Mouse (Mus musculus): ENCODE measurements at regions not wholly inside any gene's neighbourhood (a gene's known extent, or its start where the extent isn't known, plus 50 kb on each side); places are given as distances from the start of the nearest gene placed in this dataset.

DNA sequence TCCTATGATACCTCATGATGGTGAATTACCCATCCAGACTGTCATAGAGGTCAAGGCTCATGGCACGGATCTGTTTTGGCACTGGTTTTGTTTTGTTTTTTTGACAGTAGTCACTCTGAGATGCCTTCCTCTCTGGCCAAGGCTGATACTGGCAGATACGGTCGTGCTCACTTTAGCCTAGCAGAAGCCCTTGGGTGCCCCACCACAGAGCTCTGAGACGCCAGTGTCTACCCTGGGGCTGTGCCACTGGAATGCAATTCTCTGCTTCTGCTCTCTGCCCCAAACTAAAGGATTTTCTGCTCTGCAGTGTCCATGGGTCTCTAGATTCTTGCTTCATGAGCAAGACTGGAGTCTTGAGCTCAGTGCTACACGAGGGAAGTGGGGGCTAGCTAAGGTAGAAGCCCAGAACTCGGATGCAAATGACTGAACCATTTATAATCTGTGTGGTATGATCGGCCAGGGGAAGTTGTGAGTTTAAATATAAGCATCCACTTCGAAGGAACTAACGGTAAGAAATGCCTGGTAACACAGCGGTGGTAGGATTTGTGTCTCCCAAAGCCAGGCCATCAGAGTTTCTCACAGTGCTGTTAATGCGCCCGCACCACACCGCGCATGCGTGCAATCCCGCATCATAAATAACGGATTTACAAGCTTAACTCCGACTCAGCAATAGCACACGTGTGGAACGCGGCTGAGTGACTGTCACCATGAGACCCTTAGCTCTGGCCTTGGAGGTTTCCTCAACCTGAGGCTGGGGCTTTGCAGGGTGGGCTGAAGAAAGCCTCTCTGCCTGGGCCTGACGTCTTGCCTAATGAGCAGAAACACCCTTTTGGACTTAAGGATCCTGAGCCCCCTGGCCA lies 177.6 kb downstream of the Bcl11a start:
- ATAC-seq (ENCODE audit: low read depth) = no peak
- H3K4me2 ChIP-seq = no peak overlapping the region
- WGBS (ENCODE audit: insufficient replicate concordance) = 70% methylated on average over 22 of the region's 22 CpGs
- H3K27ac ChIP-seq = no peak overlapping the region
- no peaks in the 10 kb centered on the region for H3K27me3 ChIP-seq
- H3K9ac ChIP-seq = no peak overlapping the region
- no peaks in the 10 kb centered on the region for H3K36me3 ChIP-seq
- no peak for DNase-seq
- H3K4me3 ChIP-seq (replicated peaks) = no peak overlapping the region
- no peaks in the 10 kb centered on the region for H3K4me1 ChIP-seq (replicated peaks)
- H3K9me3 ChIP-seq (replicated peaks) = no peaks in the 10 kb centered on the region

DNA sequence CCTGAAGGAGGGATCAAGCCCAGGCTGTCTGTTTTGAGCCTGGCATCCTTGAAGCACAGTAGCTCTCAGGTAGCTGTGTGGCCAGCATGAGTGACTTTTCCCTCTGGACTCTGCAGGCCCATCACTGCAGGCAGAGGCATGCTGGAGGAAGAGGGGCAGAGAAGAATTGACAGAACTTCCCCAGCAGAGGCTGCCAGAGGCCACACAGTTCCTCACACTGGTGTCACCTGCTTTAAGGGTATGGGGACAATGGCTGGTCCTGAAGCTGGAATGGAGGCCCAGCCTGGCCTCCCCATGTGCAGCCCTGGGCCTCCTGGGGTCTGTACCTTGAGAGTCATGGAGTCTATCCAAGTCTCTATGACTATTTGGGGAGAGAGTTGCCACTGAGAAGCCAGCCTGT lies 179.9 kb downstream of the Bcl11a start:
- ATAC-seq (ENCODE audit: low read depth) (no peak), DNase-seq (no peak)
- Histone ChIP-seq H3K27ac (no peak overlapping the region), H3K9ac (no peak overlapping the region), H3K4me2 (no peak overlapping the region), H3K9me3 (replicated peaks) (no peaks in the 10 kb centered on the region), H3K27me3 (no peaks in the 10 kb centered on the region), H3K4me3 (replicated peaks) (no peak overlapping the region), H3K36me3 (no peaks in the 10 kb centered on the region), H3K4me1 (replicated peaks) (no peaks in the 10 kb centered on the region)

DNA sequence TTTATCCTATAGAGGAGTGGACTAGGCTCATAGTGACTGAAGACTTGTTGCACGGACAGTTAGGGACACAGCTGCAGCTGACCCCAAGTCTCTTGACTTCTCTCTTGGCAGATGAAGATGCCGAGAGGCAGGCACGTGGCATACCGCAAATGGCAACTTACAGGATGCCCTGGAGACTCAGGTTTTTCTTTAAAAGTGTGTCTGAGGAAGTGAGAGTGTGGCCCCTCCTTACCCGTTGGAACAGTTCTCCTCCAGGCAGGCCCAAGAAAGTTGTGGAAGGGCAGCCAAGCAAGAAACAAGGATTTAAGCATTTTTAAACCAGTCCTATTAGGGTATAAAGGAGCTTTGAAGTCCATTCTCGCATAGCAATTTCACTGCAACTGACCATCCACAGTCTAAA lies 180.5 kb downstream of the Bcl11a start:
- no peak for ATAC-seq (ENCODE audit: low read depth)
- no peak for DNase-seq
- no peak overlapping the region for H3K4me2 ChIP-seq
- H3K9me3 ChIP-seq (replicated peaks) = no peaks in the 10 kb centered on the region
- no peak overlapping the region for H3K27ac ChIP-seq
- H3K36me3 ChIP-seq = no peaks in the 10 kb centered on the region
- no peak overlapping the region for H3K4me3 ChIP-seq (replicated peaks)
- 63% methylated on average over 6 of the region's 6 CpGs for WGBS (ENCODE audit: insufficient replicate concordance)
- no peaks in the 10 kb centered on the region for H3K4me1 ChIP-seq (replicated peaks)
- no peaks in the 10 kb centered on the region for H3K27me3 ChIP-seq
- H3K9ac ChIP-seq = no peak overlapping the region

DNA sequence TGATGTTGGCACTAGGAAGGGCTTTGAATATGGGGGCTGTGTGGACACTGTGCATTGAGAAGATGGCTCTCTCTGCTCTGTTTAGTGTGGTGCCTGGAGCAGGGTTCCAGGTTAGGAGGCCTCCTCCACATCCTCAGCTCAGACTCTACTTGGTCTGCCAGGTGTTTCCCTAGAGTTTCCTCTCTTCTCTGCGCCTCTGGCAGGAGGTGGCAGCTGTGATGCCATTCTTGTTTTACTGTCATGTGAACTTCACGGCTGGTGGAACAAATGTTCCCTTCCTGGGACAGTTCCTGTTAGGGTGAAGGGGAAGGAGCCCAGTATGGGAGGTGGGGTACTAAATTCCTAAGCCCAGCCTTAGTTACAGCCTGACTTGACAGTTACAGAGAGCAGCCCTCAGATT lies 181.8 kb downstream of the Bcl11a start:
- no peaks in the 10 kb centered on the region for H3K9me3 ChIP-seq (replicated peaks)
- 45% methylated on average over 2 of the region's 2 CpGs for WGBS (ENCODE audit: insufficient replicate concordance)
- H3K4me3 ChIP-seq (replicated peaks) = no peak overlapping the region
- no peaks in the 10 kb centered on the region for H3K36me3 ChIP-seq
- H3K27me3 ChIP-seq = no peaks in the 10 kb centered on the region
- DNase-seq = no peak
- no peak for ATAC-seq (ENCODE audit: low read depth)
- no peak overlapping the region for H3K9ac ChIP-seq
- no peak overlapping the region for H3K27ac ChIP-seq
- H3K4me2 ChIP-seq = no peak overlapping the region
- H3K4me1 ChIP-seq (replicated peaks) = no peaks in the 10 kb centered on the region

DNA sequence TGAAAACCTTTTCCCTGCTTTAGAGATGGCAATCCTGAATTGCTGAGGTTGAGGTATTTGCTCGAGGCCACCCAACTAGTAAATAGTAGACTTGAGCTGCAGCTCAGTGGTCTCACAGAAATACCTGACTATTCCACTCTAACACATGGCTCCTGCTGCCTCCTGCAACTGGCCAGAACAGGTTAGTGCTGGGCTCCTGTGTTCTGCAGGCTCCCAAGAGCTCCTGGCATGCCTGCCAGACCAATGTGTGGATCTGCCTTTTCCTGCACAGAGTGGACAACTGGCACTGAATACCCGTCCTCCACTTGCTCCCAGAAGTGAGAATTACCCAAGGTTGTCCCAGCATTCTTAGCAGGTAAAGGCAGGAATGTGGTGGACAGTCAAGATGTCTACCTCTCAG lies 191.2 kb downstream of the Bcl11a start:
- Histone ChIP-seq H3K4me2 (no peak overlapping the region), H3K36me3 (no peaks in the 10 kb centered on the region), H3K9me3 (replicated peaks) (no peaks in the 10 kb centered on the region), H3K27me3 (no peaks in the 10 kb centered on the region), H3K9ac (no peak overlapping the region), H3K27ac (no peak overlapping the region), H3K4me3 (replicated peaks) (no peak overlapping the region), H3K4me1 (replicated peaks) (no peaks in the 10 kb centered on the region)
- ATAC-seq (ENCODE audit: low read depth) (no peak), DNase-seq (no peak)
- WGBS (ENCODE audit: insufficient replicate concordance) = 54% methylated on average over 2 of the region's 2 CpGs

DNA sequence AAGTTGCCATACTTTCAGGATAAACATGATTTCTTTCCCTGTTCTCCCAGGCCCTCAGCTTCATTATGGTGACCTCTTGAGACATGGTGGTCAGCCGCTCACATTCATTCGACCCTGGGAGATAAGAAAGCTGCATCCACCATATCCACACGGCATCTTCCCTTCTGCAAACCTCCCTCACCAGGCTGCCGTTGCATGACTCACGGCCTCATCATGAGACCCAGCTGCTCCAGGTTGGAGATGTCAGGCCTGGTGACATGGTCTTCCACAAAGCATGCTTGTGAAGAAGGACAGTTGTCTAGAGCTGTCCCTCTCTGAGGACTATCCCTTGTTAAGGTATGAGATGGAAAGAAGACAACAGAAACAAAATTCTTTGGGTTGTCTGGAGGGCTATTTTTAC lies 203.8 kb downstream of the Bcl11a start:
- no peak for ATAC-seq (ENCODE audit: low read depth)
- H3K27me3 ChIP-seq = peaks cover 21% of the 10 kb centered on the region
- 44% methylated on average over 5 of the region's 5 CpGs for WGBS (ENCODE audit: insufficient replicate concordance)
- H3K36me3 ChIP-seq = no peaks in the 10 kb centered on the region
- no peak overlapping the region for H3K9ac ChIP-seq
- no peak overlapping the region for H3K27ac ChIP-seq
- H3K4me3 ChIP-seq (replicated peaks) = no peak overlapping the region
- no peak for DNase-seq
- H3K9me3 ChIP-seq (replicated peaks) = no peaks in the 10 kb centered on the region
- no peak overlapping the region for H3K4me2 ChIP-seq
- H3K4me1 ChIP-seq (replicated peaks) = peaks cover 6% of the 10 kb centered on the region

DNA sequence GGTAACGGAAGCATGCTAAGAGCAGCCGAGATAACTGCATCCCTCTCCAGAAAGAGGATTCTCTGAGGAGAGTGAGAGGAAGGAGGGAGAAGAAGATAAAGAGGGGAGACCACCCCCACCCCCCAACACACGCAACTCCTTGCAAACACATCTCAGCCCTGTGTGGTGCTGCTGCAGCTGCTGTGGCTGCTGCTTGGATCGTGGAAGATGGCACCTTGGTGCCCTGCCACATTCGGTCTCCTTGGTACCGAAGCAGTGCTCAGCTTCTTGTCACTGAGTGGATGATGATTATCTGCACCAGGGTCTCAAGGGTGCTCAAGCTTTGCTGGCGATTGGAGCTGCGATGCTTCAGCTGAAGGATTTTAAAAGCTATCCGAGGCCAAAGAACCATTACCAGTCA lies 204.7 kb downstream of the Bcl11a start:
- no peak overlapping the region for H3K27ac ChIP-seq
- H3K4me1 ChIP-seq (replicated peaks) = peaks cover 9% of the 10 kb centered on the region
- DNase-seq (no peak), ATAC-seq (ENCODE audit: low read depth) (no peak)
- no peaks in the 10 kb centered on the region for H3K9me3 ChIP-seq (replicated peaks)
- H3K4me3 ChIP-seq (replicated peaks) = no peak overlapping the region
- no peaks in the 10 kb centered on the region for H3K36me3 ChIP-seq
- peaks cover 21% of the 10 kb centered on the region for H3K27me3 ChIP-seq
- WGBS (ENCODE audit: insufficient replicate concordance) = 58% methylated on average over 9 of the region's 9 CpGs
- H3K4me2 ChIP-seq = no peak overlapping the region
- no peak overlapping the region for H3K9ac ChIP-seq

DNA sequence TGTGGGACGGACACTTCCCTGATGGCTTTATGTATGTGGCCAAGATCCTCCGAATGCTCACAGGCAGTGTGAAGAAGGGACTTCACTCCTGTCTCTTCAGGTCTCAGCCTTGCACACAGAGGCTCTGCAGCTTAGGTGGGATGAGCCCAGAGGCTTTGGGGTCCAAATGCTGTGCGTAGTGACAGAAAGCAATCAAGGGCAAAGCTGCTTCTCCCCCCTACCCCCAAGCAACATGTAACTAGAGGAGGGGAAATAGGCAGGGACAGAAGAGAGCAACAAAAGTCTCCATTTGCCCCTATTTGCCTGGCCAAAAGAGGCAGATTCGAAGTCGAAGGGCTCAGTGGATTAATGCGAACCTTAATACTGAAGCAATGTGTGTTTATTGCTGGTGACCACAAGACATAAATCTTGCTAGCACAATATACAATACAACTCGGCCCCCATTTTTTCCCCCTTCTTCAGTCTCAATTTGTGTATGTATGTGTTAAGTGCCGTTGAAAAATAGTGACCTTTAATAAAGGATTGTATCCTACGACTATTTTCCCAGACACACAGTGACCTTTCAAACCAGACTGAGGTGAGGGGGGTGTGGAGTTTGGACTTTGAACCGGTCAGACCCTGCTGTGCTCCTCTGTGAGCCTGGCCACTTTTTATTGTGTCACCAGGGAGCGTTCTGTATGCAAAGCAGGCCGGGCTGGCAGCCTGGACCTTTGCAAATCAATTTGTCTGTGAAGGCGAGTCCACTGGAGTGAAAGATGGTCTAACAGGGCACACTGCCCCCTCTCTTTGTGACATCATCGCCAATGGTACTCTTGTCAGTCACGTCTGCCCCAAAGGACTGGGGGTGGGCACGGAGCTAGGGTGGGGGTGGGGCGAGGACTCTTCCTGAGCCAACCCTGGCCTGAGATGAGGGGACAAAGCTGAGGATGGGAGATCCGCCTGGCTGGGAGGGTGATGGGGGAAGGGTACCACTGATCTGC lies 208.6 kb downstream of the Bcl11a start:
- DNase-seq (no peak), ATAC-seq (ENCODE audit: low read depth) (peak; percentile 64)
- Histone ChIP-seq H3K4me1 (replicated peaks) (peaks cover 9% of the 10 kb centered on the region), H3K27ac (no peak overlapping the region; the same call in 1 of the 2 replicates), H3K9ac (no peak overlapping the region), H3K27me3 (peaks cover 21% of the 10 kb centered on the region), H3K4me3 (replicated peaks) (no peak overlapping the region), H3K9me3 (replicated peaks) (no peaks in the 10 kb centered on the region), H3K4me2 (peak overlapping the region; percentile 12; the same call in 1 of the 2 replicates), H3K36me3 (no peaks in the 10 kb centered on the region)
- 40% methylated on average over 18 of the region's 18 CpGs for WGBS (ENCODE audit: insufficient replicate concordance)

DNA sequence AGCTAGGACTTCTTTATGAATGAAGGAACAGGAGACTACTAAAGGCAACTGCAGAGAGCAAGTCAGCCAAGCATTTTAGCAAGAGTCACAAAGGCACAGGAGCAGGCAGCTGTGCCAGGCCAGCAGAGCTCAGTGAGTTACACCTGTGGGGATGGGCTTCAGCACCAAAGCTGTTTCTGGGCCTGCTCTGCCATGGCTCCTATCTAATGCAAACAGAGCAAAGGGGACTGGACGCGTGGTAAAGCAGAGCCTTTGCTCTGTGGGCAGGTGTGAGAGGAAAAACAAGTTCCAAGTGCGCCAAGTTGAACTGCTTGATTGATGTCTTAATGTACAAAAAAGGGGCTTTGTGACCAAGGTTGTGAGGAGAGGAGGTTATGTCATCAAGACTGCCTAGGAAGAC lies 215.4 kb downstream of the Bcl11a start:
- Histone ChIP-seq H3K9ac (no peak overlapping the region), H3K4me1 (replicated peaks) (no peaks in the 10 kb centered on the region), H3K4me2 (no peak overlapping the region), H3K27ac (no peak overlapping the region), H3K4me3 (replicated peaks) (no peak overlapping the region), H3K27me3 (no peaks in the 10 kb centered on the region), H3K9me3 (replicated peaks) (no peaks in the 10 kb centered on the region), H3K36me3 (no peaks in the 10 kb centered on the region)
- DNase-seq (no peak), ATAC-seq (ENCODE audit: low read depth) (no peak)
- WGBS (ENCODE audit: insufficient replicate concordance) = 51% methylated on average over 3 of the region's 3 CpGs

DNA sequence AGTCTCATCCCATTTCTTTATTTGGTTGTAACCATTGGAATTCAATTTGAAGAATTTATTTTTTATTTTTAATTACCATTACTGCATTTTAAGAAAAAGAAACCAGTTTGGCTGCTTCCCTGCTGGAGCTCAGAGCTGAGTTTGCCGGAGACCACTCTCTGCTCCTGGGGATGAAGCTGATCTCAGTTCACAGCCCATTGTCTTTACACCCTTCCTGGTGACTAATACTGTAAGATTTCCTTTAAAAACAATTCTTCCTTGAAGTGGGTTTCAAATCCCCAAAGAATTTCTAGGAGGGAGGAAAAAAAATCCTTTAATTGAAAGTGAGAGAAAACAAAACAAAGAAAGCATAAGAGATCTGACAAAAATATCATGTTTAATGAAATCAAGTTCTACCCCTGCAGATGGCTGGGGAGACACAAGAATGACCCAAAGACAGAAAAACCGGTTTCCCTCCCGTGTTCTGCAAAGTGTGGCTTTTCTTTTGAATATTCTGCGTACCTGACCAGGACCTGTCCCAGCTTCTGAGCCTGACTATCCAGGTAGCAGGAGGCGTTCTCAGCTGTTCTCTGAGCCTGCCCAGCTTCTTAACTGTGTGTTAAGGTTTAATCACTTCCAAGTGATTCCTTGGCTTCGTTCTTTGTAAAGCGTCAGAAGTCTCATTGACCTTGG lies 216.1 kb downstream of the Bcl11a start:
- Histone ChIP-seq H3K4me2 (no peak overlapping the region), H3K27ac (no peak overlapping the region), H3K9ac (no peak overlapping the region), H3K4me1 (replicated peaks) (no peaks in the 10 kb centered on the region), H3K27me3 (no peaks in the 10 kb centered on the region), H3K4me3 (replicated peaks) (no peak overlapping the region), H3K9me3 (replicated peaks) (no peaks in the 10 kb centered on the region), H3K36me3 (no peaks in the 10 kb centered on the region)
- WGBS (ENCODE audit: insufficient replicate concordance) = 60% methylated on average over 7 of the region's 7 CpGs
- DNase-seq (no peak), ATAC-seq (ENCODE audit: low read depth) (no peak)

DNA sequence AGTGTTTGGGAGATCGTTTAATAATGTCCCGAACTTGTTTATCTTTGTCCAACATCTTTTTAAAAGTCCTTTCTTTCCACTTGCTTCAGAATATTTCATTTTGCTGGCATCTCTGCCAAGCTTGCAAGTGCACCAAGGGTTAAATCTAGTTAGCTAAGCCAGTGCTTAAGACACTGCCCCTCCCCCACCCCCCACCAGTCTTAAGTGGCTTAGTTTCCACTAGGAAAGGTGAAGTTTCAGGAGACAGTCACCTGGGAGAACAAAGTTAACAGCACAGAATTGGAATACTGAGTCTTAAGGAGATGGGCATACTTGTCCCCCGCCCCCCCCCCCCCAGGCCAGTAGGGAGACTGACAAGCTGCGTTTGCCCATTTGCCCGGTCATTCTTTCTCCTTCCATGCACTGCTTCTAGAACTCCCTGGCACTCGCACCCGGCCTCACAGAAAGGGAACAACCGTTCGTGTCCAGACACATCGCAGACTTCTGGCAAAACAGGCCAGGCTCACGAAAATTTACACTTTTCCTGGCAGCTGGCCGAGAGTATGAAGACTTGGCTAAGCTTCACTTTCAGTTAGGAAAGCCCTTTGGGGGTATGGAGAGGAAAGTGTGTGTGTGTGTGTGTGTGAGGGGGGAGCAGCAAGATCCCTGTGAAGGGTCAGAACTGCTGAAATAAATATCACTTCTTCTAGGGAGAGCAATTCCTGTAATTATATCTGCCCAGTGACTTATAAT lies 219.2 kb downstream of the Bcl11a start:
- Histone ChIP-seq H3K4me1 (replicated peaks) (no peaks in the 10 kb centered on the region), H3K4me3 (replicated peaks) (no peak overlapping the region), H3K4me2 (no peak overlapping the region), H3K9ac (no peak overlapping the region), H3K9me3 (replicated peaks) (no peaks in the 10 kb centered on the region), H3K27ac (no peak overlapping the region), H3K27me3 (no peaks in the 10 kb centered on the region), H3K36me3 (no peaks in the 10 kb centered on the region)
- no peak for DNase-seq
- 35% methylated on average over 12 of the region's 12 CpGs for WGBS (ENCODE audit: insufficient replicate concordance)
- ATAC-seq (ENCODE audit: low read depth) = no peak
